Mouse (Mus musculus) G1E-ER4 (cell line): Measurements from ENCODE around the gene Klhdc7a. TPM values are rescaled to one million over a fixed set of nuclear protein-coding genes. Genes with fewer than 3 reads are reported as not detected.

Source experiments
- GATA1 ChIP-seq: IDR thresholded peaks from one replicate; pipeline ENCODE4 v1.8.0; 2012; ENCODE audit warnings: low read length, inconsistent platforms
- polyA plus RNA-seq: library from polyadenylated mRNA; stranded (reverse); fragments of >175 nt; gene quantifications from 2 replicates; pipeline ENCODE4 v1.2.3, GENCODE M21; 2012

Klhdc7a gene
- polyA plus RNA-seq, 1 experiment: not detected

- TF ChIP-seq GATA1: no peak
Measured at GRCm38 (mm10) chr4:139930885-139931284, 36.9 kb downstream of the Klhdc7a start.

GRCm38 (mm10) chr4:139926161-139926561, 41.7 kb downstream of the Klhdc7a start:
- TF ChIP-seq GATA1: no peak

GRCm38 (mm10) chr4:139925275-139926160, 42.3 kb downstream of the Klhdc7a start:
- no peak for TF ChIP-seq GATA1

DNA sequence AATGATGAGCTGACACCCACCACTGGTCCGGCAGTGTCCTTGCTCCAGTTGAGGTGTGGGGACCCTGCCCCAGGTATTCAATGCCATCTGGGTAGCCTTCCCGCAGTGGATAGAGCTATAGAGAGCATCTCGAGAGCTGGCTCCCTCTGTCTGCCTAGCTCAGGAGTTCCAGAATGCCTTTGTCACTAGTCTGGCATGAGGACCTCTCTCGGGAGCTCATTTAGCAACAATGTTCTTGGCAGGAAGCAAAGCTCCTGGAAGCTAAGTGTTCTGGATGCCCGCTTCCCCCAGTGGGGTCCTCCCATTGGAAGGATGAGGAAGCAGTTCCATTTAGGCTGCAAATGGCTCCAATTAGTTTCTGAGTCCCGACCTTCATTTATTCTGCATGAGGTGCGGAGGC, 51.1 kb downstream of the Klhdc7a start:
- TF ChIP-seq GATA1: no peak

Other genes starting within 250 kb of the Klhdc7a start
- not detected in 2 replicates for gene Pax7, start 134.5 kb downstream of the Klhdc7a start, polyA plus RNA-seq